ENCODE assay signal across 30 mouse cellular contexts in the genomic region with DNA sequence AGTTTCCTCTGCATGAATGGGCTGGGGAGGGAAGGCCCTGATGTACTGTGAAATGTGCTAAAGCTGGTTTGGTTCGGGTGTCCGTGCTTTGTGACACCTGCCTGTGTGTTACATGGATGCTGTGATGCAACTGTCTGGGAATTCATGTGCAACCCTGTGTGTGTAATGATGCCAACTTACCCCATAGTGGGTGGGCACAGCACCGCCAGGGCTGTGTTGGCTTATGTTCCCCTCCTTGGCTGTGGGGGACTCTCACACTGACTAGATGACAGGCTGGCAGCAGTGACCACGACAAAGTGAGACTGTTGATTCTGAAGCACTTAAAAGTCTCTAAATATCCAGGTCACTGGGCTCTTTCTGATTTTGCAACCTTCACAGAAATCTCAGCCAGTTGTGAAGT.
DNase-seq lines count a peak whose midpoint lies in the region; ATAC-seq and TF ChIP-seq lines count a peak whose summit lies in the region.
"Had no signal": no experiment of that assay in that cellular context is flagged by ENCODE, and none has a peak within 500 bp of the region (broad histone marks: within the 10 kb centered on the region; RNA-seq: fewer than 3 reads in every experiment).

No protein-coding gene starts in this region.

- DNase-seq in cerebellum, postnatal 10 days, result peak; percentile 67 to 80
- DNase-seq in cerebellum, adult 11-12 months, result no peak
- peak; percentile 17 for DNase-seq in forebrain, postnatal 0 days
- no peak for DNase-seq in forebrain, embryonic 11.5 days (ENCODE audit: low spot score)
- DNase-seq in lung, postnatal 4 days, result no peak
- peak; percentile 7 for DNase-seq in limb, embryonic 10.5 days (ENCODE audit: low spot score)
- DNase-seq: cerebellum, adult 11 months; cerebellum, postnatal 25 days; gastrocnemius, postnatal 25 days; heart, adult 11 months; kidney, adult 8-10 months; kidney, postnatal 4 days; retina, postnatal 1 day; right cerebral cortex, postnatal 25 days; thymus, postnatal 14 days had no signal

- no peak overlapping the region for H3K9ac ChIP-seq in forebrain, postnatal 0 days
- H3K9ac ChIP-seq in forebrain, embryonic 11.5 days (ENCODE audit: low read length), result no peak overlapping the region
- H3K9ac ChIP-seq in lung, embryonic 16.5 days (ENCODE audit: low read length), result no peak overlapping the region
- no peak overlapping the region for H3K9ac ChIP-seq in intestine, embryonic 16.5 days (ENCODE audit: low read depth, low read length)
- H3K9ac ChIP-seq: embryonic facial prominence, embryonic 15.5 days; heart, embryonic 15.5 days; hindbrain, embryonic 13.5 days; intestine, embryonic 15.5 days; liver, embryonic 15.5 days; lung, embryonic 15.5 days; midbrain, embryonic 13.5 days; neural tube, embryonic 15.5 days; stomach, embryonic 15.5 days had no signal

- peak; percentile 72 for ATAC-seq in forebrain, postnatal 0 days
- no peak for ATAC-seq in forebrain, embryonic 11.5 days (replicated peaks; ENCODE audit: low FRiP score)
- ATAC-seq in lung, embryonic 16.5 days (ENCODE audit: low read depth), result 0 out of 2 replicates have a peak, but pooled peaks have one; percentile 23
- no peak for ATAC-seq in intestine, embryonic 16.5 days
- ATAC-seq: intestine, embryonic 15.5 days; midbrain, embryonic 13.5 days had no signal

- TF ChIP-seq CTCF in forebrain, postnatal 0 days (IDR thresholded peaks at IDR 0.05; ENCODE audit: low read depth), result no peak

- no peak overlapping the region for H3K27ac ChIP-seq in forebrain, postnatal 0 days (ENCODE audit: low read depth, low read length)
- no peak overlapping the region for H3K27ac ChIP-seq in forebrain, embryonic 11.5 days (ENCODE audit: low read depth, low read length)
- H3K27ac ChIP-seq in lung, embryonic 16.5 days (ENCODE audit: low read length), result no peak overlapping the region
- H3K27ac ChIP-seq in limb, embryonic 10.5 days, result no peak overlapping the region
- H3K27ac ChIP-seq in intestine, embryonic 16.5 days (ENCODE audit: low read length), result no peak overlapping the region
- H3K27ac ChIP-seq: embryonic facial prominence, embryonic 10.5 days; embryonic facial prominence, embryonic 15.5 days; heart, embryonic 10.5 days; heart, embryonic 15.5 days; hindbrain, embryonic 13.5 days; intestine, embryonic 15.5 days; kidney, postnatal 0 days; liver, embryonic 15.5 days; lung, embryonic 15.5 days; macrophage; midbrain, embryonic 13.5 days; neural tube, embryonic 15.5 days; stomach, embryonic 15.5 days had no signal

- no peak overlapping the region for H3K4me3 ChIP-seq in forebrain, postnatal 0 days (ENCODE audit: low read depth, low read length)
- H3K4me3 ChIP-seq in forebrain, embryonic 11.5 days (ENCODE audit: low read depth, low read length), result no peak overlapping the region
- H3K4me3 ChIP-seq in lung, embryonic 16.5 days (ENCODE audit: low read length), result no peak overlapping the region
- H3K4me3 ChIP-seq in limb, embryonic 10.5 days, result no peak overlapping the region
- H3K4me3 ChIP-seq in intestine, embryonic 16.5 days (ENCODE audit: low read length), result no peak overlapping the region
- H3K4me3 ChIP-seq: embryonic facial prominence, embryonic 10.5 days; embryonic facial prominence, embryonic 15.5 days; heart, embryonic 10.5 days; heart, embryonic 15.5 days; hindbrain, embryonic 13.5 days; intestine, embryonic 15.5 days; liver, embryonic 15.5 days; lung, embryonic 15.5 days; midbrain, embryonic 13.5 days; neural tube, embryonic 15.5 days; stomach, embryonic 15.5 days had no signal

- no peaks in the 10 kb centered on the region for H3K36me3 ChIP-seq in forebrain, postnatal 0 days (ENCODE audit: insufficient read depth)
- H3K36me3 ChIP-seq in forebrain, embryonic 11.5 days (ENCODE audit: control insufficient read depth, insufficient read depth, low read length), result no peaks in the 10 kb centered on the region
- H3K36me3 ChIP-seq in lung, embryonic 16.5 days (ENCODE audit: control insufficient read depth, insufficient read depth, low read length), result no peaks in the 10 kb centered on the region
- no peaks in the 10 kb centered on the region for H3K36me3 ChIP-seq in limb, embryonic 10.5 days
- no peaks in the 10 kb centered on the region for H3K36me3 ChIP-seq in intestine, embryonic 16.5 days (ENCODE audit: control insufficient read depth, insufficient read depth, low read length)
- H3K36me3 ChIP-seq: embryonic facial prominence, embryonic 10.5 days; embryonic facial prominence, embryonic 15.5 days; heart, embryonic 10.5 days; heart, embryonic 15.5 days; hindbrain, embryonic 13.5 days; intestine, embryonic 15.5 days; liver, embryonic 15.5 days; lung, embryonic 15.5 days; midbrain, embryonic 13.5 days; neural tube, embryonic 15.5 days; stomach, embryonic 15.5 days had no signal

- H3K27me3 ChIP-seq in forebrain, postnatal 0 days (ENCODE audit: insufficient read depth, low read length), result no peaks in the 10 kb centered on the region
- H3K27me3 ChIP-seq in forebrain, embryonic 11.5 days (ENCODE audit: control insufficient read depth, insufficient read depth, low read length), result no peaks in the 10 kb centered on the region
- no peaks in the 10 kb centered on the region for H3K27me3 ChIP-seq in lung, embryonic 16.5 days (ENCODE audit: control insufficient read depth, insufficient read depth, low read depth, low read length)
- no peaks in the 10 kb centered on the region for H3K27me3 ChIP-seq in limb, embryonic 10.5 days (ENCODE audit: low read depth, poor library complexity, severe bottlenecking)
- H3K27me3 ChIP-seq in intestine, embryonic 16.5 days (replicated peaks; ENCODE audit: control insufficient read depth, insufficient read depth, low read length), result no peaks in the 10 kb centered on the region
- H3K27me3 ChIP-seq: embryonic facial prominence, embryonic 15.5 days; heart, embryonic 15.5 days; hindbrain, embryonic 13.5 days; intestine, embryonic 15.5 days; liver, embryonic 15.5 days; lung, embryonic 15.5 days; midbrain, embryonic 13.5 days; neural tube, embryonic 15.5 days; stomach, embryonic 15.5 days had no signal

- H3K4me1 ChIP-seq in forebrain, postnatal 0 days (ENCODE audit: insufficient read depth), result no peaks in the 10 kb centered on the region
- no peaks in the 10 kb centered on the region for H3K4me1 ChIP-seq in forebrain, embryonic 11.5 days (replicated peaks; ENCODE audit: control insufficient read depth, insufficient read depth, low read length)
- H3K4me1 ChIP-seq in lung, embryonic 16.5 days (replicated peaks; ENCODE audit: control insufficient read depth, insufficient read depth, low read length), result no peaks in the 10 kb centered on the region; the same call in 1 of the 2 replicates
- peaks cover 9% of the 10 kb centered on the region for H3K4me1 ChIP-seq in limb, embryonic 10.5 days
- no peaks in the 10 kb centered on the region for H3K4me1 ChIP-seq in intestine, embryonic 16.5 days (ENCODE audit: control insufficient read depth, insufficient read depth, low read length)
- H3K4me1 ChIP-seq: embryonic facial prominence, embryonic 10.5 days; embryonic facial prominence, embryonic 15.5 days; heart, embryonic 10.5 days; heart, embryonic 15.5 days; hindbrain, embryonic 13.5 days; intestine, embryonic 15.5 days; liver, embryonic 15.5 days; lung, embryonic 15.5 days; neural tube, embryonic 15.5 days; stomach, embryonic 15.5 days had no signal

- 41% methylated on average over 4 of the region's 4 CpGs for WGBS in forebrain, postnatal 0 days
- 86% methylated on average over 4 of the region's 4 CpGs for WGBS in forebrain, embryonic 11.5 days
- WGBS in lung, embryonic 16.5 days, result 58% methylated on average over 4 of the region's 4 CpGs
- 89% methylated on average over 4 of the region's 4 CpGs for WGBS in limb, embryonic 10.5 days
- WGBS in intestine, embryonic 16.5 days, result 80% methylated on average over 4 of the region's 4 CpGs

- no peak overlapping the region for H3K4me2 ChIP-seq in forebrain, postnatal 0 days (ENCODE audit: low read depth)
- no peak overlapping the region for H3K4me2 ChIP-seq in forebrain, embryonic 11.5 days (ENCODE audit: low read depth, low read length, severe bottlenecking)
- no peak overlapping the region for H3K4me2 ChIP-seq in lung, embryonic 16.5 days (ENCODE audit: low read depth, low read length)
- no peak overlapping the region for H3K4me2 ChIP-seq in intestine, embryonic 16.5 days (ENCODE audit: low read depth, low read length)
- H3K4me2 ChIP-seq: embryonic facial prominence, embryonic 15.5 days; heart, embryonic 15.5 days; hindbrain, embryonic 13.5 days; intestine, embryonic 15.5 days; liver, embryonic 15.5 days; lung, embryonic 15.5 days; midbrain, embryonic 13.5 days; neural tube, embryonic 15.5 days; stomach, embryonic 15.5 days had no signal

- H3K9me3 ChIP-seq in forebrain, postnatal 0 days (ENCODE audit: low read length), result no peaks in the 10 kb centered on the region
- H3K9me3 ChIP-seq in forebrain, embryonic 11.5 days (ENCODE audit: control insufficient read depth, low read length), result no peaks in the 10 kb centered on the region
- no peaks in the 10 kb centered on the region for H3K9me3 ChIP-seq in lung, embryonic 16.5 days (ENCODE audit: control insufficient read depth, low read length)
- H3K9me3 ChIP-seq in limb, embryonic 10.5 days (replicated peaks), result no peaks in the 10 kb centered on the region
- no peaks in the 10 kb centered on the region for H3K9me3 ChIP-seq in intestine, embryonic 16.5 days (ENCODE audit: control insufficient read depth, low read length)
- H3K9me3 ChIP-seq: embryonic facial prominence, embryonic 10.5 days; embryonic facial prominence, embryonic 15.5 days; heart, embryonic 10.5 days; heart, embryonic 15.5 days; hindbrain, embryonic 13.5 days; intestine, embryonic 15.5 days; liver, embryonic 15.5 days; lung, embryonic 15.5 days; midbrain, embryonic 13.5 days; neural tube, embryonic 15.5 days; stomach, embryonic 15.5 days had no signal

Comparison
In these comparisons a context has a peak if more than half of its experiments do, and no peak if none do; other contexts are left out.
1. DNase-seq: peak in cerebellum, postnatal 10 days (2 of 2), forebrain, postnatal 0 days (single experiment) and limb, embryonic 10.5 days (single experiment); none in cerebellum, adult 11-12 months (single experiment), forebrain, embryonic 11.5 days (single experiment) and lung, postnatal 4 days (0 of 2).
2. ATAC-seq: peak in forebrain, postnatal 0 days (single experiment) and lung, embryonic 16.5 days (single experiment); none in forebrain, embryonic 11.5 days (single experiment) and intestine, embryonic 16.5 days (single experiment).